Mouse (Mus musculus) kidney, adult 2 months (tissue): ENCODE data around the gene E2f2.

ENCODE experiments used
- CTCF ChIP-seq: fragments of 200-500 bp; conservative IDR thresholded peaks from 2 replicates; pipeline ENCODE4 v1.5.1; 2011; ENCODE audit warnings: low read depth, mild to moderate bottlenecking, control low read depth, low read length, moderate library complexity, mixed read lengths; ENCODE audit not compliant: insufficient read depth, insufficient read length
- POLR2A ChIP-seq: fragments of 200-500 bp; IDR thresholded peaks from one replicate; pipeline ENCODE4 v1.6.1; 2011; ENCODE audit warnings: low read depth, low read length, control low read depth

DNA sequence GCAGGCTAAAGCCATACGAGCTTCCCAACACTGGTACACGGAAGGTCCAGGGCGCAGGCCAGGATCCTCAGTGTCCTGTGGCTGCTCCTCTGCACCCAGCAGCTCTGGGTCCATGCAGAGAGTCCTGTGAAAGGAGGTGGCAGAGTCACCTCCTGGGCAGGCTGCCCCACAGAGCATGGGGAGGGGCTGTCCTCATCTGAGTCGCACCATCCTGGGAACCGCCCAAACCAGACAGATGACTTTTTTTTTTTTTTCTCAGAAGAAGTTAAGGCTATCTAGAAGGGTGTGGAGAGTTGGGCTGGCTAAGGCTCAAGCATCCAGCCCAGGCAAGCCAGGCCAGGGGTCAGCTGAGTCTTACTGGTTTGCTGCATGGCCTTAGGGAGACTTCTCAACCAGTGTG lies 56.4 kb downstream of the E2f2 start:
- TF ChIP-seq CTCF (no peak), POLR2A (no peak)
